Mouse (Mus musculus) left cerebral cortex, postnatal 4 days (tissue): Measurements from ENCODE around the gene Spata33. TPM values are rescaled to one million over a fixed set of nuclear protein-coding genes. Genes with fewer than 3 reads are reported as not detected.
"Not testable (repeated sequence)": the region's sequence is repeated elsewhere in the genome, so short reads cannot be mapped to it uniquely, and the experiment has no call there.

Experiments used
- DNase-seq: peaks from one replicate; pipeline ENCODE4 v3.0.0-alpha.2; 2022
- intact Hi-C: fragments of 180-260 bp; cut with DNase I; formaldehyde crosslinking; loops from one replicate; pipeline ENCODE4 v1.15.1; 2025
- total RNA-seq, 2 experiments: library from RNA; stranded (reverse); gene quantifications; 2 replicates each; pipeline ENCODE4 v1.2.3; 2021

The Spata33 gene
- total RNA-seq, result 1 to 10 TPM; 7.3 to 8.9 TPM

GRCm38 (mm10) chr8:123212321-123213117, at the start of gene Spata33, which contains the start of gene Chmp1a:
Spata33 (plus strand) TSS chr8:123212832.
Chmp1a (minus strand) TSS chr8:123212763.
- intact Hi-C loops, result no loop called here
- peak; percentile 95 for DNase-seq

- no peak for DNase-seq
- intact Hi-C loops, result no loop called here
Measured at GRCm38 (mm10) chr8:123181391-123181790, 31.2 kb upstream of the Spata33 start.

DNA sequence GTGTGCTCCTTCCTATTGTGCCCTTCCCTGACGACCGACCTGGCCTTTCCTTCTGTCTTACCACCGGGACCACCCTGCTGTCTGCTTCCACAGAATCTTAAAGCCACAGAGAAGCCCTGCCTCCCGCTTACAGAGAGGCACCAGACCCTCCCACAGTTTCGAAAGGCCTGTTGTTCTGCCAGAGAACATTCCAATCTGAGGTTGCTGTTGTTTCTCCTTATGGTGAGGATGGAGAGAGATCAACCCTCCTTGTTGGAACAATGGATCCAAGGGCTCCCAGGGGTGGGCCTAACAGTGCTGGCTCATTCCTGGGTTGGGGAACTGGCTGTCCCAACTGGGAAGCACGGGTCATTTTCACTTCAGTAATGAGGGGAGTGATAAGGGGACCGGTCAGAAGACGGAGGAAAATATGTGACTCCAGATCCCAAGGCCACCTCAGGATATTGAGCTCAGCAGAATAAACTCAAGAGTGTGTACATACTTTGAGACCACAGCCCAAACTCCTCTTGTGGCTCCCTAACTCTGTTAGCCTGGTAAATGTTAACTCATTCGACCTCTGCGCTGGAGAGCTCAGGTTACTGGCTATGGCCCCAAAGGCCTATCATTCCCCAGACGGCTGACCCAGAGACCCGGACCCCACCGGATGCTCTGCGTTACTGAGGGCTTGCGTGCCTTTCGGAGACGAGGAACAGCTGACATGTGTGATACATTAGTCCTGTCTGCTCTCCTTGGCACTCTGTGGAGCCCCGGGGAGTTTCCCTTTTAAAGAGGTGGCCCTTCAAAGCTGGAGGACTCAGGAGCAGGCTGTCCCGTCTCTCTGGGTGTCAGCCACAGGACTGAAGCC, 26.8 kb upstream of the Spata33 start, which contains the start of gene Dpep1:
Dpep1 (plus strand) TSS at position 677 of the 844 bp plus-strand sequence.
- intact Hi-C loops, result no loop called here

DNA sequence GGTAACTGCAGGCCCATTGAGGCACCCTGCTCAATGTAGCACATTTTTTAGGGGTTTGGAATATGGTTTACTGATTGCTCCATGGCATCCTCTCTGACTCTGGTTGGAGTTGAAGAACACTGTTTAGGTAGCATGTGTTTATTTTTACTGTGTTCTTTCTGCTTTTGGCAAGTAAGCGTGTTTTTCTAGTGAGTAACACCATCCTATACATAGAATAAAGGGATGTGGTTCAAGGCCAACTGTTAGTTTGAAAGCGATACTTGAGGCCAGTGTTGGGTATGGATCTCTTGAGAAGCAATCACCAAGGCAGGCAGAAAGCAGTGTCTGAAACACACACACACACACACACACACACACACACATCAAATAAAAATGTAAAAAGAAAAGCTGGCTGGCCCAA, 24.6 kb upstream of the Spata33 start:
- DNase-seq, result no peak
- intact Hi-C loops, result no loop called here

More for the DNA sequence above, 26.8 kb upstream of the Spata33 start, which contains the start of gene Dpep1:
- DNase-seq, result no peak

GRCm38 (mm10) chr8:123188841-123189240, 23.8 kb upstream of the Spata33 start:
- no peak for DNase-seq
- intact Hi-C loops, result no loop called here

DNA sequence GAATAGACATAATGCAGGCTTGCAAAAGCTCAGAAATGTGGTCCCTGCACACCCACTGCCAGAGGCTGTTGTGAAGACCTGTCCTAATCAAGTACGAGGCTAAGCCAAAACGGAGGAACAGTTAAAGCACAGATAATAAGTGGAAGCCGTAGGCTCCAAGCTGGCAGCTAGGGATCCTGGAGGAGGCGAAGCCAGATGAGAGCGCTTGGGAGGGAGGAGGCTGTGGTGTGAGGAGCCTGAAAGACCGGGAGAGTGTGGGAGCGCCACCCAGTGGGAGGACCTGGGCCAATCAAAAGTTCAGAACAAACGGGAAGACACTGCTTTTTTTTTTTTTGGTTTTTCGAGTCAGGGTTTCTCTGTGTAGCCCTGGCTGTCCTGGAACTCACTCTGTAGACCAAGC, 22.0 kb upstream of the Spata33 start:
- DNase-seq, result peak; percentile 78
- intact Hi-C loops, result no loop called here

DNA sequence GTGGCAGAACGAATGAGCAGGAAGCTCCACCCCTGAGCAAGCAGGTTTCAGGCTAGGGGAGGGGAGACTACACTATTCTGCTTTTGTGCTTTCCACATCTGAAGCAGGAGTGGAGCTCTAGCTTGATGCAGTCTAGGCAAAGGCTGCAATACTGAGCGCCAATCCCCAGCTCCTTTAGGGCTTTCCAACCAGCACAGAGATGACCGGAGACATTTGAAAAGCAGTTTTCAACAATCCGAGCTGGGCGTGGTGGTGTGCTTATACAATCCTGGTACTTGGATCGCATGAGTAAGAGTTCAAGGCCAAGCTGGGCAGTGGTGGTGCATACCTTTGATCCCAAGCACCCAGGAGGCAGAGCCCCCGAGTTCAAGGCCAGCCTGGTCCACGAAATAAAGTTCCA, 20.7 kb upstream of the Spata33 start:
- intact Hi-C loops, result no loop called here

DNA sequence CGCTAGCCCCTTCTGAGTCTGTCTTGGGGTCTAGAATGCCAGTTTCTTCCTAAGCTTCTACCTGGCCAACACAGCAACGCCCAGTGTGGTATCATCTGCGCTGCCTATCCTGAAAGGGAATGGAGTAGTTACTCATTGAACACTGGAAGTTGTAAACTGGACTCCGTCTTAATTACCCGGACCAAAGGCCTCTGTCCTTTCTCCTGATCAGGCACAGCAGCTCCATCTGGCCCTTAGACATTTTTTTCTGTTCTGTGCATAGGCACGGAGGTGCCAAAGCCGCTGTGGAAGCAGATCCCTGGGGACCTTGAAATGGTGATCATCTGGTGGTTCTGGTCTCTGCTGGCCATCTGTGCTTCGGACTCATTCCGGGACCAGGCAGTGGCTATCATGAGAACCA, 18.9 kb upstream of the Spata33 start:
- intact Hi-C loops, result no loop called here
- no peak for DNase-seq

More for the DNA sequence above, 20.7 kb upstream of the Spata33 start:
- no peak for DNase-seq

- DNase-seq, intact Hi-C loops: not testable (repeated sequence)
Measured at GRCm38 (mm10) chr8:123197016-123197415, 15.6 kb upstream of the Spata33 start.

GRCm38 (mm10) chr8:123199864-123200263, 12.8 kb upstream of the Spata33 start:
- DNase-seq, result no peak

DNA sequence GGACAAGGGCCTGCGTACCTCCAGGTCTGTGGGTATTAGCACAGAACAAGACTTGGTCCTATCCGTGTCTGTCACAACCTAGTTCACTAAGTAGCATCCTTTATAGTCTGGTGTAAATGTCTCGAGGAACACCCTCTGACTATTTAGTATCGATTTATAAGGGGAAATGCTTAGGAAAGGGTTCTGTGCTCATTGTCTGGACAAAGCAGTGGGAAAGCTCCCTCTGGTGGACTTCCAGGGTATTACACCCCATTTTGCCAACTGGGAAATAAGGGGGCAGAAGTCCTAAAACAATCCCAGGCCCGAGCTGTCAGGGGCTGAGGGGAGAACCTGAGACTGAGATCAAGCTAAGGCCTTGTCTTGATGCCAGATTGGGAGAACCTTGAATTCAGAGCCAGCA, 10.3 kb upstream of the Spata33 start:
- intact Hi-C loops, result loop anchor here (5.0 kb wide), 1 partner anchor 95 kb away; no protein-coding TSS in a partner anchor
- DNase-seq, result peak; percentile 80

More at GRCm38 (mm10) chr8:123199864-123200263, 12.8 kb upstream of the Spata33 start:
- intact Hi-C loops, result loop anchor here (5.0 kb wide), 1 partner anchor 93 kb away; no protein-coding TSS in a partner anchor

GRCm38 (mm10) chr8:123203571-123203970, 9.1 kb upstream of the Spata33 start:
- no peak for DNase-seq
- intact Hi-C loops, result loop anchor here (5.0 kb wide), 1 partner anchor 96 kb away; no protein-coding TSS in a partner anchor

- intact Hi-C loops, result no loop called here
- no peak for DNase-seq
Measured at GRCm38 (mm10) chr8:123211876-123212275, 756 bp upstream of the Spata33 start.

GRCm38 (mm10) chr8:123213118-123213772, 613 bp downstream of the Spata33 start:
- intact Hi-C loops, result no loop called here
- DNase-seq, result no peak

DNA sequence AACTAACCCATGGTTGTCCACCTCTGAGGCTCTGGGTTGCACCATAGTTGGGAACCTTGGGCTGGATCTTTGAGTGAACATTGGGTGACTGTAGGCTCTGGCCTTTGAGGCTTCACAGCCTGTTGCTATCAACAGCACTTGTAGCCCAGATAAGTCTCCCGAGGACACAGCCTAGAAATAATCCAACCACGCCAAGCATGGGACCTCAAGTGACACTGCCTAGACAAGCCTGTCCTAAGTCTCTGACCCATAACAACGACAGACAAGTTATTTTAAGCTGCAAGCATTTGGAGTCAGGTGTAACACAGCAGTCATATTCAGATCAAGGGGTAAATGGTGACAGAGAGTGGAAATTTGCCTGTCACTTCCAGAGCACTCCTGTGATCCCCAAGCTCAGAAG, 2.8 kb downstream of the Spata33 start:
- intact Hi-C loops, result no loop called here
- no peak for DNase-seq

- intact Hi-C loops, result no loop called here
- no peak for DNase-seq
Measured at GRCm38 (mm10) chr8:123220917-123221316, 8.3 kb downstream of the Spata33 start.

DNA sequence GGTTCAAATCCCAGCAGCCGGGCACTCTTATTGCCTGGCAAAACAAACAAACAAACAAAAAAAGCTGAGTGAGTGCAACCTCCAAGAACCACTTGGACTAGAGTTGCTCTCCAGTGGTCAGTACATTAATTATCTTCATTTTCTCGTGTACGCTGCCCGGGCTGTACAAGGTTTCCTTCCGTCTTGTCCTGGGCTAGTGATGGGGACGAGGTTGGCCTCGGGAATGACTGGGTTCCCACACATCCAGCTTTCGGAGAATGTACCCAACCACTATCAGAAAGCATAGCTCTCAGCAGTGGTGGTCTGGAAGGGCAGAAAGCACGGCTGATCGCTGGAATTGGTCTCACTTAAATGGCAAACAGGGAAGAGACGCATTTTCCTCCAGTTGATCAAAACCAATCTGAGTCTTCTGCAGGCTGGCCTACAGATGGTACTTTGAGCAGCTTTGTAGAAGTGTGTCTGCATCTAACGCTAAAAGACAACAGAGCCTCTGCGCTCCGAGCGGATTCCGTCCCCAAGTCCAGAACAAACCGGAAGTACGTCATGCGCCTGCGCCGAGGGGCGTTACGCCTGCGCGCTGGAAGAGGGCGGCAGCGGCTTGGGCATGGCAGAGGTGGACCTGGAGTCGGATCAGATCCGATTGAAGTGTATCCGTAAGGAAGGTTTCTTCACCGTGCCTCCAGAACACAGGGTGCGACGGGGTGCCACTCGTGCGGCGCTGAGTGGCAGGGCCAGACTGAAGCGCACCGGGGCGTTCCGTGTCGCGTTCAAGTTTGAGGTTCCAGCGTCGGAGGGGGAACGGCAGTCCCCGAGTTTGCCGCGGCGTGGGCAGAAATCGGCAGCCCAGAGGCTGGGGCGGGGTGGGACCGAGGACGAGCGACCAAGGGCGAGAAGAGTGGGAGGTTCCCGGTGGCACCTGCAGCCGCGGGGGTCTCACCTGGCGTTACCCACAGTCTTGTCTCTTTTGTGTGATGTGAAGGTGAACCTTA, 11.9 kb downstream of the Spata33 start, which contains the start of gene Cdk10:
Cdk10 (plus strand) TSS at position 565 of the 989 bp plus-strand sequence.
- intact Hi-C loops, result no loop called here
- DNase-seq, result peak; percentile 92

DNA sequence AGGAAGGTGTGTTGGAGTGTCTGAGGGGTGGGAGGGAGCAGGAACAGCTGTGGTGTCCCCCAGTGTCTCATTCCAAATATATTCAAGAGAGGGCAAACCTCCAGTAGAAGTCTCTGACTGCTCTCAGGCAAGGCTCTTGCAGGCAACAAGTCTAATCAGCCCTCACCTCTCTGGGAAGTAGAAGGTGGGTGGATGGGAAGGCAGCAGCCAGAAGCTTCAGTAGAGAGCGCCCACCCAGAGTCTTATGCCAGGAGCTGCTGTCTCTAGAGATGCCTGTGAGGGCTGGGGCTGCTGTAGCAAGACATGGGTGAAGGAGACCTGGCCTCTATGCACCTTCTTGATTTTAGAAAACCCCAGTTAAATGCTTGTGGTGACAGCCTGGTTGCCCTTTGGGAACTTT, 15.8 kb downstream of the Spata33 start:
- no peak for DNase-seq
- intact Hi-C loops, result no loop called here

GRCm38 (mm10) chr8:123230326-123230725, 17.7 kb downstream of the Spata33 start:
- DNase-seq, intact Hi-C loops: not testable (repeated sequence)
